Mouse (Mus musculus): ENCODE results near the gene Rictor. TPM values are rescaled to one million over a fixed set of nuclear protein-coding genes. Genes with fewer than 3 reads are reported as not detected.

Rictor gene
- 10 to 100 TPM; 38.3 to 43.7 TPM for total RNA-seq (2023)

DNA sequence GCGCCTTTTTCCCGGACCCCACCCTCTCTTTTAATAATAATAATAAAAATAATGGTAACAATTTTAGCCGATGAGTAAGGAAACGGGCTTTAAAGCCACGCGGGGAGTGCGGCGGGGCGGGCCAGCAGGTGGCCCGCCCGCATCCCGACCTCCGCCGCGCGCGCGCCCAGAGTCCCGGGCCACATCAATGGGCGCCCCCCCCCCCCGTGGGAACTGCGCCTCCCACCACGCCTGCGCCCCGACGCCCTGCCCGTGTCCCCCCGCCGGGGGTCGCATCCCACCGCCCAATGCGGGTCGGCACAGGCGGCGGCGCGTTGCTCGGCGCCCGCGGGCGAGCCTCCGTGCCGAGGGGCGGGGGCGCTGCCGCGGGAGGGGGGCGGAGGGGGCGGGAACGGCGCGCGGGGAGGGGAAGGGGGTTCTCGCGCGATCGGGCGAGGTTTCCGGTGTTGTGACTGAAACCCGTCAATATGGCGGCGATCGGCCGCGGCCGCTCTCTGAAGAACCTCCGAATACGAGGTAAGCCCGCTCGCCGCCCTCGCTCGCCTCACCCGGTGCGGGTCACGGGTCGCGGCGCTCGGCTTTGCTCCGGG lies at the start of gene Rictor:
Rictor (plus strand) TSS at position 444 of the 590 bp plus-strand sequence.

Other genes with a start within 250 kb of the Rictor start
- 100 to 1,000 TPM; 306 to 341 TPM for gene Fyb, start 185.5 kb upstream of the Rictor start, total RNA-seq (2023)
- under 1 TPM in 1 of 2 experiments, not detected in 1; 0.11 TPM for gene Osmr, start 166.6 kb downstream of the Rictor start, total RNA-seq (2023)

All from neutrophil, adult 59 days (primary cell).